Mouse (Mus musculus): ENCODE data around the gene Sgk2. TPM values are rescaled to one million over a fixed set of nuclear protein-coding genes. Genes with fewer than 3 reads are reported as not detected.

The Sgk2 gene
- polyA plus RNA-seq (2017; shearing (Covaris generic)): not detected

- ATAC-seq: no peak
Measured at GRCm38 (mm10) chr2:162987218-162987617, at the start of gene Sgk2. TSS of gene Sgk2 (plus strand) at chr2:162987330.

DNA sequence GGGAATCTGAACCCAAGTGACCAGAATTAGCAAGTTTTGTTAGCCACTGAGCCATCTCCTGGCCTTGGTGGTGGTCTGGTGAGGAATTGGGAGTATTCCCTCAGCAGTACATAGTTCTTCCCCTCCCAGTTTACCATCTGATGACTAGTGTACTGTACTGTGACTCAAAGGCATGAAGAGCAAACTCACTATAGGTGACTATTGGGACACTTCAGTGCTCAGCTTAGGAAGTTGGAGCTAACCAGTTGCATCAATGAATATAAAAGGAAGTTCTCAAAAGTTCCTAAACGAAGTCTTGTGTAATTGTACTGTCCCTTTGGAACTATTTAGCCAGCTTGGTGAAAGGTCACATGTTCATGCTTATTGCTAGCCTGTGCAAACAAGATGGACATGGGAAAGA lies 47.6 kb upstream of the Sgk2 start:
- no peak for ATAC-seq

- no peak for ATAC-seq
Measured at GRCm38 (mm10) chr2:162943148-162943846, 43.8 kb upstream of the Sgk2 start, which contains the start of gene L3mbtl1. TSS of gene L3mbtl1 (plus strand) at chr2:162943472.

DNA sequence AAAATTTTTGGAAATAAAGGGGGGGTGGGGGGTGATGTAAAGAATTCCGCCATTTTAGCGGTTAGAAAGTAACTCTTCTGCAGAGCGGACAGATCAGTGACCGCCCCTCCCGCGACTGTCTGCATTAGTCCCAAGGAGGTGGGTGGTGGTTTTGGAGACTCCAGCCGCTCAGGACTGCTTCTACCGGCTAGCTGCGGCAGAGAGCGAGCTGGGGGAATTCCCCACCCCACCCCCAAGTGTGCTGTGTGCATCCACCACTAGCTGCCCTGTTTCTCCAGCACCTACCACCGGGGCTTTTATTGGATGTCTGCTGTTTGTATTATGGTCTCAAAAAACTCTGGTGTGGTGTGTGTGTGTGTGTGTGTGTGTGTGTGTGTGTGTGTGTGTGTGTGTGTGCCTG lies 43.2 kb upstream of the Sgk2 start:
- peak; percentile 62 for ATAC-seq

GRCm38 (mm10) chr2:162946964-162947363 lies 40.2 kb upstream of the Sgk2 start:
- no peak for ATAC-seq

- ATAC-seq: no peak
Measured at GRCm38 (mm10) chr2:162947736-162948135, 39.4 kb upstream of the Sgk2 start.

GRCm38 (mm10) chr2:162948221-162948620 lies 38.9 kb upstream of the Sgk2 start:
- no peak for ATAC-seq

DNA sequence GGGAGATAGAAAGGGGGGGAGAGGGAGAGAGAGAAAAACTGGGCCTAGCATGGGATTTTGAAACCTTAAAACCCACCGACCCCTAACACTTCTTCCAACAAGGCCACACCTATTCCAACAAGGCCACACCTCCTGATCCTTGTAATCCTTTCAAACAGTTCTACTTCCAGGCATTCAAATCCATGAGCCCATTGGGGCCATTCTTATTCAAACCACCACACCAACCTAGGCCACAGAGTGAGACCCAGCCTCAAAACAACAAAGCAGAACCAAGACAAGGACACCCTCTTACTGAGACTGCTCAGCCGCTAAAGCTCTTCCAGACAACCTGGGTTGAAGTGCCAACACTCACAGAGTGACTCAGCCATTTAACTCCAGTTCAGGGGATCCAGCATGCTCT lies 36.4 kb upstream of the Sgk2 start:
- ATAC-seq: no peak

DNA sequence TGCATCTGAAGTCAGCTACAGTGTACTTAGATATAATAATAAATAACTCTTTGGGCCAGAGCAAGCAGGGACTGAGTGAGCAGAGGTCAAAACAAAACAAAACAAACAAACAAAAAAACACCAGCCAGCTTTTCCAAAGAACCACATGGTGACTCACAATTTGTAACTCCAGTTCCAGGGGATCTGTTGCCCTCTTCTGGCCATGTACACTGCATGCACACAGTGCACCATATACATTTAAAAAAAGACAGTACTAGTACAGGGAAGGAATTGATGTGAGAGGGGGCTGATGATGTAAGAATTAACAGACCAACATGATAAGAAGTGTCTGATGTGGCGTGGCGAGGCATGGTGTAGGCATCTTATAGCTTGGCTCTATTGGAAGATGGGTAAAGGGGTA lies 30.3 kb upstream of the Sgk2 start:
- no peak for ATAC-seq

DNA sequence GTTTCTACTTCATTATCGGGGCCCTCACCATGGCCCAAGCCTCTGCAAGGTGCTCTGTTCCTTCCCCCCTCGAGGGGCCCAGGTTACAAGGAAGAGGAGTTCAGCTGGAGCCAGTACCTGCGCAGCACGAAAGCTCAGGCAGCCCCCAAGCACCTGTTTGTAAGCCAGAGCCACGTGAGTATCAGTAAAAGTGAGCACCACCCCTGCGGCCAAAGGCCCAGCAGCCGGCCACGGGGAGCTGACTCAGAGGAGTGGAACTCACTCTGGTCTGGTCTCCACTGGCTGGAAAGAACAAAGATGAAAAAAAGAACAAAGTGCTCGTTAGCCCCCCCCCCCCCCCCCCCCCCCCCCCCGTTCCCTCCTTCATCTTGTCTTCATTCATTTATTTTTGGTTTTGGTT lies 25.8 kb upstream of the Sgk2 start:
- ATAC-seq: no peak

- no peak for ATAC-seq
Measured at GRCm38 (mm10) chr2:162966734-162967133, 20.4 kb upstream of the Sgk2 start.

DNA sequence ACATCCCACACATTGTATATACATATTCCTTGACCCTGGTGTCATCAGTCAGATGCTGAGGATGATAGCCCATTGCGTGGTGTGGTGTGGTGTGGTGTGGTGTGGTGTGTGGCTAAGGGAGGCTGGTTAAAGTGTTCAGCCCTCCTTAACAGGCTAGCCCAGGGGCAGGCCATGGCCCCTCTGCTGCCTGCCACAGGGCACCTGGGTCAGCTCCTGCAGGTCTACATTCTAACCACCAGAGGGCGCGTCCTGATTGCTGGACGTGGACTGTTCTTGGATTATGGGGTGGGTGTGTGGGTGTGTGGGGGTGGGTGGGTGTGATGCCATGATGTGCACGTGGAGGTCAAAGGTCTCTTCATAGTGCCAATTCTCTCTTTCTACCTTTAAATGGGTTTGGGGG lies 18.8 kb upstream of the Sgk2 start:
- ATAC-seq: no peak

DNA sequence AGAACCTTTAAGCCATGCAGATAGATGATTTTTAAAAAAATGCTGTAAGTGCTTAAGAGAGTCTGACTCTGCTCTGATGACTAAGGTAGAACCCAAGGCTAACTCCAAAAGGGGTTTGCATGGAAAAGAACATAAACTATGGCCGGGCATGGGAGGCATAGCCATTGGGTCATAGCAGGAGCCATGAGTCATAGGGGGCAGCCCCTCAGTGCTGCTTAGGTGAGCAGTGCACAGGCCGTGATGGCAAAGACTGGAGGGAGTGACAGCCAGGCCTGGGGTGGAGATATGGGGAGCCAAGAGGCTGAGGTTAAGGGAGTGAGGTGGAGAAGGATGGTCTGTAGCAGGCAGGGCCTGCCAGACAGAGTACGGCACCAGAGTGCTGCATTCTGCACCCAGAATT lies 18.0 kb upstream of the Sgk2 start:
- ATAC-seq: no peak

DNA sequence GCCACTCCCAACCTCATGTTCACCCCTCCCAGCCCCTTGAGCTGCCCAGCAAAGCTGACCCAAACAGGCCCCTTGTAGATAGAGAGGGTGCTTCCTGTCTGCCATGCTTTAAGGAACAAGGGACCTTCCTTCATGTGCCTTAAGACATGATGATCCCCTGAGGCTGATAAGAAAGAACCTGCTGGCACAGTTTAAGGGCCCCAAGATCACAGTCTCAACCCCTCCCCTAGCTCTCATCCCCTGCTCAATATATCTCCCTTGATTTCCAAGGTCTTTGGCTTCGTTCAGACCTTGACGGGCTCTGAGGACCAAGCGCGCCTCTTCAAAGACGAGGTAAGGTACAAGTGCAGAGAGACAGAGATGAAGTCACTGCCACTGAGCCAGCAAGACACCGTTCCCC lies 16.2 kb upstream of the Sgk2 start:
- ATAC-seq: no peak

DNA sequence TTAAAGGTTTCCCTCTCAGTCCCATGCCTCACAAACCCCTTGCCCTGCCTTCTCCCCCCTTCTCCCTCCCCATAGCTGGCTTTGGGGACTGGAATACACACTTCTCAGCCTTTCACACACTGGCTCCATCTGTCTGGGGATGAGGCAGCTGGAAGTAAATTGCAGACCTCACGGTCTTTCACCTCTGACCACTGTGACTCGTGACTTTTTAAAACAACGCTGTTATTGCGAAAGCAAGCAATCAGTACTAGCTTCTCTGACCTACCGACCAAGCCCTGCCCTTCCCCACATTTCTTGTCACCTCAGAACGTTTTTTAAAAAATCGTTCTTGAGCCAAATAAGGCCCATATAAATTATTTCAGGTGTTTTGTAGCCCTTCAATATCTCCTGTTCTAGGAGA lies 14.4 kb upstream of the Sgk2 start:
- ATAC-seq: no peak

DNA sequence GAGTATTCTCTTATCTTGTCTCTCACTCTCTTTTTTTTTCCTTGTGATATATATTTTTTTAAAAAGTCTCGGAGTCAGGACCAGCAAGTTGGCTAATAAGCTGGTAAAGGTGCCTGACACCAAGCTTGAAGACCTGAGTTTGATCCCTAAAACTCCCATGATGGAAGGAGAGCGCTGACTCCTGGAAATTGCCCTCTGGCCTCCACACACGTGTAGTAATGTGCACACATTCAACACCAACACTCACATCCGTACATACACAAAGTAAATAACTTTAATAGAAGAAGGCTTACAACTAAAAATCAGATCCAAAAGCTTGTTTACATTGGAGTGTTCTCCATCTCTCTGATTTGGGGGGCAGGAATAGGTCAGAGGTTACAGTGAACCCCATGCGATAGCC lies 13.9 kb upstream of the Sgk2 start:
- ATAC-seq: no peak

DNA sequence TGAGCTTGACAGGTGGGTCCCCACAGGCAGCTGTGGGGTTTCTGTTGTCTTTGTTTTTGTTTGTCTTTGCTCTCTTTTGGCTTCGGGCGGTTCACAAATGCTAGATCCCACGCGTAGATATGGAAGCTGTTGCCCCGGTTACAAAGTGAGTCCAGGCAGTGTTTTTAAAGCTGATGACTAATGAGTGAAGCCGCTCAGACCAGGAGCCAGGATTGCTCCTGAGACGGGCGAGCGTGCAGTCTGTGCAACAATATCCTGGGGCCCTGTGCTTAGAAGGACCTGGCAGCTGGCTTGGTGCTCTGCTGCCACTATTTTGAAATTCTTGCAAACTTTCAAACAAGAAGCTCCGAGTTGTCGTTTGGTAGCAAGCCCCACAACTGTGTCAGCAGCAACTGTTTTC lies 13.5 kb upstream of the Sgk2 start:
- no peak for ATAC-seq

DNA sequence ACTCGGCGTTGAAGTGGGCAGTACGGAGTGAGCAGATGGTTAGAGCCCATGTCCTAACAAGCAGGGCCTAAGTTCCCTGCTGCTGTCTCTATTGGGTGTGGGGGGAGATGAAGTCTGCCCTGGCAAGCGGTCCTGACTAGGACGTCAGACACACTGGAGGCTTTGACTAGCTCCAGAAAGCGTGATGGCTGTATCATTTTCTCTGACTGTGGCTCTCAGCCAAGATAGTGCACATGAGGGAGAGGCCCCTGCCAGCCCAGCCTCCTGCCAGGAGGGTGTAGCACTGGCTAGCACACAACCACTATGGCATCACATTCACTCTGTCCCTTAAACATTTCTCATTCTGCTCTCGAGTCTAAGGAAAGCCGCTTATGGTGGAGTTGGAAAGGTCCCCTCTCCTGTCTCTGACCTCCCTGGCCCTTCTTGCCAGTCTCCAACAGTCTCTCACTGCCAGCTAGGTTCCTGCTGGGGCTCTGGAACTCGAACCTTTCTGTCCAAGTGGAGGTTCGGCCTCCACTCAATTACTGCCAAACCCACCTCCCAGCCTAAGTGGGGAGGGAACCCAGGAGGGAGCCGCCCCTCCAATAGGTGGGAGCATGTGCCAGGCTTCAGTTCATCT lies 11.9 kb upstream of the Sgk2 start:
- no peak for ATAC-seq

- no peak for ATAC-seq
Measured at GRCm38 (mm10) chr2:162976001-162976400, 11.1 kb upstream of the Sgk2 start.

GRCm38 (mm10) chr2:162984381-162984780 lies 2.7 kb upstream of the Sgk2 start:
- no peak for ATAC-seq

- ATAC-seq: no peak
Measured at GRCm38 (mm10) chr2:162985923-162986322, 1.2 kb upstream of the Sgk2 start.

- ATAC-seq: no peak
Measured at GRCm38 (mm10) chr2:162986764-162987163, 366 bp upstream of the Sgk2 start.

DNA sequence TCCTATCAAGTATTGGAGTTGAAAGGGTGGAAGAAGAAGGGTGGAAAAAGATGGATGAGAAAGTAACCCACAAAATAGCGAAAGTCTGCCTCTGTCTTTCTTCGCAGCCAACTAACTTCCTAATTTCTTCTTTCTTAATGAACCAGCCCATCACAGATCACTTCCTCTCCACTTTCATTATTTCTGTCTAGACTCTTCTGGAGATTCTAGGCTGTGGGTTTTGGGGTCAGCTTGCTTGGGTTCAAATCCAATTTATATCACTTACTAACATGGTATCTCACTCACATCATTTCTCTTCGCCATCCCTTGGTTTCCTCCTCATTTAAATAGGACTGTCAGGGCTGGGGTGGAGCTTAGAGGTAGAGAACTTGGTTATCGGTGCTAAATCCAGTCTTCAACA lies 1.1 kb downstream of the Sgk2 start:
- no peak for ATAC-seq

- ATAC-seq: no peak
Measured at GRCm38 (mm10) chr2:162991394-162992083, 4.4 kb downstream of the Sgk2 start.

Data from inflammation-experienced regulatory T-cells, adult 6 months (primary cell).